Mouse (Mus musculus) adrenal gland, adult (tissue): ENCODE results near the gene Gna12.

Source experiments
- DNase-seq, 2 experiments: peaks; one replicate each; pipeline ENCODE4 v3.0.0; 2022 to 2023; ENCODE audit warnings: low spot score in 1 of 2; ENCODE audit not compliant: inconsistent age in 2 of 2

The Gna12 gene

GRCm38 (mm10) chr5:140798775-140799174, 31.5 kb downstream of the Gna12 start:
- no peak for DNase-seq

DNA sequence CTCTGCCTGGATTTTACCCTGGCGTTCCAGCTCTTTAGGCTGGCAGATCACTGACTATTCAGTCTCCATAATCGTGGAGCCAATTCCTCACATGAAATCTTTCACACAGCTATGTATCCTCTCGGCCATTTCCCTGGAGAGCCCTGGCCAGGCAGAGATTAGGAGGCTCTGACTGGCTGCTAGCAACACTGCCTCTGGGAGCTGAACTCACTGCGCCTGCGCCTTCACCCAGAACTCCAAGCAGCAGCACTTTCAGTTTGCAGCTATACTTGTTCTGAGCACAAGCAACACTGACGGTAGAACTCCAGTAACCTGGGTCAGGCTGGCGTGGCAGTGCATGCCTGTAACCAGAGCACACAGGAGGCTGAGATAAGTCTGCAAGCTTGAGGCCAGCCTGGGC, 32.1 kb downstream of the Gna12 start:
- DNase-seq = peak; percentile 58 to 78

DNA sequence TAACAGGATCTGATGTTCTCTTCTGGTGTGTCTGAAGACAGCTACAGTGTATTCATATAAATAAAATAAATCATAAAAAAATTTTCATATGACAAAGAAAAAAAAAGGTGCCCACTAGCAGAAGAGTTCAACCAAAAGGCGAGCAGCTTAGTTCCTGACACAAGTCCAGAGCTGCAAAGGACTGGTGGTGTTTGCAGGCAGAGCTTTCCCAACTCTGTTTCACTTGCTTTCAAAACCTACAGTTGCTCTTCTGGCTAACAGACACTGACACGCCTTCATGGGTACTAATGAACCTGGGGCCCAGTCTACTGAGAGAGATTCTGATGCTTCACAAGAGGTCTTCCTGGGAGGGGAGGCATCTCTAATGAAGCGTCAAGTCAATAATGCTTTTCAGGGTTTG, 34.2 kb downstream of the Gna12 start:
- no peak for DNase-seq

- no peak for DNase-seq
Measured at GRCm38 (mm10) chr5:140795176-140795575, 35.1 kb downstream of the Gna12 start.

DNA sequence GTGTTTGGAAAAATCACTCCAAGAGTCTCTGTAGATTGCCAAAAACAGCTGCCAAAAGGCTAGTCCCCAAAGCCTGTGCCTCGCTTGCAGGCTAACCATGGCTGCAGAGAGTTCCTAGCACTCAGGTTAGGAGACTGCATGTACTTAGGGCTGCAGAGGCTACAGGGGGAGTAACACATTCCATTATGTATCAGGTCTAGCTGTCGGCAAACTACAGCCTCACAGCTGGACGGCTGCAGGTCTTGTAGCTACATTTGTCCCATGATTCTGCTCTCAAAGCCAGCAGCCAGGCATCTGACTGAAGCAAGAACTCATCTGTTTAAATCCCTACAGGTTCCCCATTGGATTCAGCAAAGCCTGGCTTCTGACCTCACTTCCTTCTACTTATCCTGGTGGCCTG, 35.5 kb downstream of the Gna12 start:
- DNase-seq = no peak

DNA sequence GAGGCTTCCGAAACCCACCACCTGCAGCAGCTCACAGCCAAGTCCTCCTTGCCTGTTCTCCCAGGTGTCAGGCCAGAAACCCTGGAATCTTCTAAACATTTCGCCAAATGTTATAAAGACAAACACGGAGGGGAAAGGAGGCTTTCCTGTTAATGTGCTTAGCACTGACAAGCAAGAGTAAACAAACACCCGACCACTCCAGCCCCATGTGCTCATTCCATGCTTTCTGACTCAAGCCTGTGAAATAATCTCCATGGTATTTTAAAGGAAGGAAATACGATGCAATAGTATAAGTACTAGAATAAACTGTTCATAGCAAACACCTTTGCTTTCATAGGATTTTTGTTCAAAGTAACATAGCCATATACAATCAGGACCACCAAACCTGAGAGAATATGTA, 38.0 kb downstream of the Gna12 start:
- DNase-seq = no peak

GRCm38 (mm10) chr5:140790937-140791877, 39.0 kb downstream of the Gna12 start:
- DNase-seq = peak; percentile 55 to 85

DNA sequence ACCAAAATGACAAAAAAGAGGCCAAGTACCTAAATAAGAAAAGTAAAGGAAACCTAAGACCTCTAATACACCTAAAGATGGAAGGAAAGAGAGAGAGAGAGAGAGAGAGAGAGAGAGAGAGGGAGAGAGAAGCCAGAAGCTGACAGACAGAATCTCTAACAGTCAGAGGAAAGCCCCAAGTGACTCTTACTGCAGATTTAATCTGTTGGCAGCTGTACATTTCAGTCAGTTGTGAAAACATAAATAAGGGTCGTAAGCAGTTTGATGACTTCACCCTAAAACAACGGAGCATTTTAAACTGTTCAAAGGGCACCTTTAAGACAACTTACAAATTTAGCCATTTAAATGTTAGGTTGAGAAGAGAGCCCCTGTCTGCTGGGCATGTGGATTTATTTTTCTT, 39.8 kb downstream of the Gna12 start:
- DNase-seq = no peak

DNA sequence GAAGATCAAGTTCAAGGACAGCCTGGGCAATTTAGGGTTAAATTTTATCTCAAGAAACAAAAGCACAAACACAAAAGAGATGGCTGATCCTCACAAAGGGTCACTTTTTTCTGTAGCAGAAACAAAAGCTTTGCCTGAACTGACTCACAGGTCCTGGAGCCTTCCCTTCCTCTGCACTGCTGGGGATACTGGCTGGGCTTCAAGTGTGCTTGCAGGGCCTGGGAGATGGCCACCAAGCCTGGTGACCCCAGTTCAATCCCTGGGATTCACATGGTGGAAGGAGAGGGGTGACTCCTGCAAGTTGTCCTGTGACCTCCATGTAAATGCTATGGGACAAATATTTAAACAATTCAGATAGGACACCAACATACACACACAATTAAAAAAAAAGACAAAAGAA, 40.7 kb downstream of the Gna12 start:
- DNase-seq = no peak

DNA sequence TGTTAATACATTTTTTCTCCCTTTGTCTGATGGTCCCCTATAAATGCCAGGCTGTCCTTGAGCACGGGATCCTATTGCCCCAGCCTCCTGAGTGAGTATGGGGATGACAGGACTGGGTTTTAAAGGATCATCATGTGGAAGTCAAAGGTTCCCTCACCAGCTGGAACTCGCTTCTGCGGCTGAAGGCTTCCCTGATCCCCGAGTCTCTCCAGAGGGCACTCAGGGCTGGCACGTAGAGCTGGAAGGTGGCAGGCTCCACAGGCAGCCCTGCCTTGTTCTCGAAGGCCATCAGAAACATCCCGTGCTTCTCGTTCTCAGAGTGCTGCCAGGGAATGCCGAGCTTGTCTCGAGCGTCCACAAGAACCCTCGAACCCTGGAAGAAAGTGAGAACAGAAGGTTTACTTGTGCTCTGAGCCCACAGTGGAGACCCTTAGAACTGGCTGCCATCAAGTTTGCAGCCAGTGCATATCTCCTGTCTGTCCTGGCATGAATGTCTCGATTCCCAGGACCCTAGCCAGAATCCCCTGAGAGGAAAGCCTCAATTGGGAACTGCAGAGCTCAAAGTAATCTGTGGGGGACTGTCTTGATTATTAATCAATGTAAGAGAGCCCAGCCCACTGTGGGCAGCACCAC, 44.9 kb downstream of the Gna12 start:
- peak; percentile 65 to 71 for DNase-seq

DNA sequence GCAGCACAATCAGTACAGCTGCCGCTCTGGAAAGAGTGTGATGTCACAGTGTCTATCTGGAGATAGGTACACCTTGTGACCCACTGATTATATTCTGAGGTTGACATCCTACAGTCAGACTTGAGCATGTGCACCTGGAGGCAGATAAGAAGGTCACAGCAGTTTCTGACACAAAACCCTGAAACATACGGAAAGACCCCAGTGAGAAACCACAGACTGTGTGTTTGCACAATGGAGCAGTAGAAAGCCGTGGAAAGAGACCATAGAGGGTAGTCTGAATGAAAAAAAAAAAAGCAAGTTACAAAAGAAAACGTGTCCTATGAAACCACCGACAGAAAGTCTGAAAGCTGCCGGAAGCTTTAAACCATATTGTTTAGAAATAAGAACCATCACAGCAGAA, 45.9 kb downstream of the Gna12 start:
- no peak for DNase-seq

DNA sequence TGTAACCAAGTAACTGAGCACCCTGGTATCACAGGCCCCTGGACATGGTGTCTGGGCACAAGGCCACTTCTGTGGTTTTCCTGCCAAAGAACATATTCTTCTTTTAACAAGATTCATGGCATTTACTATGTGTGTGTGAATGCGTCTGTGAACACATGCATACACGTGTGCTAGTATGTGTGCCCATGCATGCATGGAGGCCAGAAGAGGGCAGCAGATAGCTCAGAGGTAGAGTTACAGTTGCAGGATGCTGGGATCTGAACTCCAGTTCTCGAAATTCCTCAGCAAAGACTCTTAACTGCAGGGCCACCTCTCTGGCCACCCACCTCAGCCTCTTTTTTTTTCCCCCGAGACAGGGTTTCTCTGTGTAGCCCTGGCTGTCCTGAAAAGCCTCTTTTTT, 46.7 kb downstream of the Gna12 start:
- no peak for DNase-seq

GRCm38 (mm10) chr5:140781886-140782572, 48.2 kb downstream of the Gna12 start:
- DNase-seq = no peak

DNA sequence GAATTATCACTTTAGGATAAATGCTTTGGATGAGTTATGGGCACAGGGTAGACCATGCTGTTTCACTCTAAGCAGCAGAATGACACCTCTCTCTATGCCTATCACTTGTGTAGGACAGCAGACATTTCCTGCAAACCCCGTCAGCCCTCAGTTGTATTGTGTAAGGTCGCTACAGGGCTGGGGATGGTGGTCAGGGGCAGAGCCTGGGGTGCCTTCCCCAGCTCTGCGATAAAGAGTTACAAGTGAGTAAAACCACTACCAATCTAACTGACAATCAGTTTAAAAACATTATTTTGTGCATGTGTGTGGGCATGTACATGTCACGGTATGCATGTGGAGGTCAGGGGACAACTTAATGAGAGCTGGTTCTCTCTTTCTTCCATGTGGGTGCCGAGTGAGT, 49.1 kb downstream of the Gna12 start:
- DNase-seq = no peak

GRCm38 (mm10) chr5:140776968-140777367, 53.3 kb downstream of the Gna12 start:
- no peak for DNase-seq

GRCm38 (mm10) chr5:140775111-140775510, 55.1 kb downstream of the Gna12 start:
- DNase-seq = no peak

GRCm38 (mm10) chr5:140772158-140772557, 58.1 kb downstream of the Gna12 start:
- DNase-seq = no peak

DNA sequence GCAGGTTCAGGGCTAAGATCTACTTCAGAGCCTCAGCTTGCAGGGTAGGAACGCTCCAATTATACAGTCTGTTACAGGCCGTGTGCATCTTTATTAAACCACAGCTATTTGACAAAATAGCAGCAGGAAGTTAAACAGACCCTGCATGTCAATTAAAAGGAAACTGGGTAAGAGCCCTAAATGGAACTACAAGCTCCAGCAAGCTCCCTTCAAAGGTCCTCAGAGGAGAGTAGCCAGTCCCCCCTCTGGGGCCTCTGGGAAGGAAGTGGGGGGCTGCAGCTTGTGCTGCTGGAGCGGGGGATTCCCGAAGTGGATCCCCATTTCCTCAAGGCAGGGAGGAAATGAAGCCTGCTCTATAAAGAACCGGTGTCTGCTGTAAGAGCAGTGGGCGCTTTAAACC, 58.6 kb downstream of the Gna12 start:
- peak in 1 of 2 experiments; percentile 56 for DNase-seq

- peak; percentile 77 to 86 for DNase-seq
Measured at GRCm38 (mm10) chr5:140768333-140768732, 61.9 kb downstream of the Gna12 start.

- DNase-seq = peak; percentile 93 to 96
Measured at GRCm38 (mm10) chr5:140767704-140768141, 62.5 kb downstream of the Gna12 start.

DNA sequence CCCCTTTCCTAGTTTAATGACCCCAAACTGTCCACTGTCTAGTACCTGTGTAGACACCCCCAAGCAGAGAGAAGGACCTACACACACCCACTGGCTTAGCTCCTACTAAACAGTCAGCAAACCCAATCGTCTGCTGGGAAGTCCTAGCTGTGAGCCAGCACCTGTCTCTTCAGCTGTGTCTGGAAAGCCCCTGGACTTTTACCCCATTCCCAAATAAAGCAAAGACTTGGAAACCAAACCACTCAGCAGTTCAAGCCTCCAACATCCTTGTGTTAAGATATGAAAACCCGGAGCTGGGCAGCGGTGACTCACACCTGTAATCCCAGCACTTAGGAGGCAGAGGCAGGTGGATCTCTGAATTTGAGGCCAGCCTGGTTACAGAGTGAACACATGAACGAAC, 63.7 kb downstream of the Gna12 start:
- no peak for DNase-seq
